Mouse (Mus musculus) ES-Bruce4 (cell line): ENCODE data around the gene Gm43518. TPM values are rescaled to one million over a fixed set of nuclear protein-coding genes. Genes with fewer than 3 reads are reported as not detected.

Source experiments
- H3K27ac ChIP-seq: 2 replicates; pipeline ENCODE4 v1.5.1; 2012; ENCODE audit warnings: low read length, inconsistent platforms; ENCODE audit not compliant: insufficient read depth
- H3K27me3 ChIP-seq: 2 replicates; pipeline ENCODE4 v1.6.1; 2012; ENCODE audit warnings: mild to moderate bottlenecking, low read length, inconsistent platforms; ENCODE audit not compliant: control insufficient read depth, poor library complexity, insufficient read depth, severe bottlenecking
- H3K36me3 ChIP-seq: 2 replicates; pipeline ENCODE4 v1.6.1; 2012; ENCODE audit warnings: inconsistent platforms, mild to moderate bottlenecking, low read length, moderate library complexity; ENCODE audit not compliant: control insufficient read depth, poor library complexity, insufficient read depth, severe bottlenecking
- H3K4me1 ChIP-seq: one replicate; pipeline ENCODE4 v1.8.1; 2011; ENCODE audit warnings: low read length; ENCODE audit not compliant: control insufficient read depth, insufficient read depth
- H3K4me3 ChIP-seq: 2 replicates; pipeline ENCODE4 v1.5.1; 2011; ENCODE audit warnings: low read depth, mild to moderate bottlenecking, low read length
- H3K9ac ChIP-seq: 2 replicates; pipeline ENCODE4 v1.6.1; 2012; ENCODE audit warnings: low read depth, mild to moderate bottlenecking, inconsistent platforms; ENCODE audit not compliant: poor library complexity, severe bottlenecking
- H3K9me3 ChIP-seq: replicated peaks from 2 replicates; pipeline ENCODE4 v1.6.1; 2012; ENCODE audit warnings: mild to moderate bottlenecking, low read length, inconsistent platforms; ENCODE audit not compliant: control insufficient read depth, poor library complexity, insufficient read depth, severe bottlenecking
- CTCF ChIP-seq: IDR thresholded peaks from one replicate; pipeline ENCODE4 v1.8.1; 2011; ENCODE audit warnings: low read depth, low read length
- EP300 ChIP-seq: IDR thresholded peaks from 2 replicates; pipeline ENCODE4 v1.6.1; 2011; ENCODE audit warnings: low read depth, low read length; ENCODE audit not compliant: insufficient read depth
- POLR2A ChIP-seq: IDR thresholded peaks from one replicate; pipeline ENCODE4 v1.8.1; 2011; ENCODE audit warnings: low read length; ENCODE audit not compliant: insufficient read depth
- polyA plus RNA-seq: library from polyadenylated mRNA; stranded (reverse); fragments of >200 nt; gene quantifications from 2 replicates; pipeline ENCODE4 v1.2.4, GENCODE M21; 2011; ENCODE audit warnings: low read depth; ENCODE audit not compliant: missing spikeins, insufficient read depth, insufficient read length

Gene Gm43518
- polyA plus RNA-seq: 1.8 and 2.7 TPM in 2 replicates

- no peaks in the 10 kb centered on the region for H3K27me3 ChIP-seq
- H3K36me3 ChIP-seq: peaks cover 55% of the 10 kb centered on the region
- H3K9me3 ChIP-seq: no peaks in the 10 kb centered on the region
- H3K9ac ChIP-seq: no peak within 1 kb of the TSS
- TF ChIP-seq EP300 (no peak), POLR2A (no peak), CTCF (no peak)
- no peak within 1 kb of the TSS for H3K27ac ChIP-seq
- no peak within 1 kb of the TSS for H3K4me3 ChIP-seq
- no peaks in the 10 kb centered on the region for H3K4me1 ChIP-seq
Observed at GRCm38 (mm10) chr5:123927118-123927517, at the start of gene Gm43518. Gene Gm43518 (plus strand): TSS chr5:123927418.

GRCm38 (mm10) chr5:123878056-123878455 lies 49.2 kb upstream of the Gm43518 start:
- Histone ChIP-seq H3K27me3 (no peaks in the 10 kb centered on the region), H3K9me3 (no peaks in the 10 kb centered on the region), H3K4me3 (no peak overlapping the region), H3K36me3 (no peaks in the 10 kb centered on the region), H3K27ac (no peak overlapping the region), H3K4me1 (no peaks in the 10 kb centered on the region), H3K9ac (no peak overlapping the region)
- TF ChIP-seq CTCF (no peak), POLR2A (no peak), EP300 (no peak)

- no peak within 1 kb of the TSS for H3K4me3 ChIP-seq
- H3K9ac ChIP-seq: no peak within 1 kb of the TSS
- TF ChIP-seq CTCF: no peak
- TF ChIP-seq POLR2A: no peak
- TF ChIP-seq EP300: no peak
Observed at GRCm38 (mm10) chr5:123879928-123880327, 47.3 kb upstream of the Gm43518 start, which contains the start of gene Hcar1. Gene Hcar1 (minus strand): TSS chr5:123880020.

GRCm38 (mm10) chr5:123880778-123881177 lies 46.4 kb upstream of the Gm43518 start:
- no peak overlapping the region for H3K9ac ChIP-seq
- TF ChIP-seq CTCF (peak; percentile 9), POLR2A (no peak)
- H3K27me3 ChIP-seq: no peaks in the 10 kb centered on the region
- no peak overlapping the region for H3K4me3 ChIP-seq
- no peaks in the 10 kb centered on the region for H3K36me3 ChIP-seq
- no peaks in the 10 kb centered on the region for H3K9me3 ChIP-seq
- no peaks in the 10 kb centered on the region for H3K4me1 ChIP-seq
- no peak overlapping the region for H3K27ac ChIP-seq

More at GRCm38 (mm10) chr5:123879928-123880327, 47.3 kb upstream of the Gm43518 start, which contains the start of gene Hcar1:
- Histone ChIP-seq H3K4me1 (no peaks in the 10 kb centered on the region), H3K27me3 (no peaks in the 10 kb centered on the region), H3K36me3 (no peaks in the 10 kb centered on the region), H3K27ac (no peak within 1 kb of the TSS), H3K9me3 (no peaks in the 10 kb centered on the region)

- TF ChIP-seq EP300: no peak
- TF ChIP-seq POLR2A: no peak
- no peak for TF ChIP-seq CTCF
- Histone ChIP-seq H3K4me3 (no peak overlapping the region), H3K9ac (no peak overlapping the region), H3K36me3 (no peaks in the 10 kb centered on the region), H3K27me3 (no peaks in the 10 kb centered on the region), H3K4me1 (no peaks in the 10 kb centered on the region), H3K27ac (no peak overlapping the region), H3K9me3 (no peaks in the 10 kb centered on the region)
Observed at GRCm38 (mm10) chr5:123883891-123884290, 43.3 kb upstream of the Gm43518 start.

GRCm38 (mm10) chr5:123884332-123884731 lies 42.9 kb upstream of the Gm43518 start:
- Histone ChIP-seq H3K36me3 (no peaks in the 10 kb centered on the region), H3K9ac (no peak overlapping the region), H3K9me3 (no peaks in the 10 kb centered on the region), H3K27ac (no peak overlapping the region), H3K4me3 (no peak overlapping the region), H3K4me1 (no peaks in the 10 kb centered on the region), H3K27me3 (no peaks in the 10 kb centered on the region)
- TF ChIP-seq EP300 (no peak), POLR2A (no peak), CTCF (no peak)
